Mouse (Mus musculus) left cerebral cortex, adult 11 months (tissue): Measurements from ENCODE around the gene Cd207.

Experiments used
- DNase-seq: peaks from one replicate; pipeline ENCODE4 v3.0.0; 2022; ENCODE audit warnings: low spot score

Gene Cd207

GRCm38 (mm10) chr6:83677757-83678156 lies at the start of gene Cd207:
Gene Cd207, minus strand, starts transcription at chr6:83677857.
- DNase-seq: no peak

GRCm38 (mm10) chr6:83727178-83727577 lies 49.5 kb upstream of the Cd207 start:
- no peak for DNase-seq

- DNase-seq: no peak
Observed at GRCm38 (mm10) chr6:83722526-83722925, 44.9 kb upstream of the Cd207 start.

GRCm38 (mm10) chr6:83717026-83717425 lies 39.4 kb upstream of the Cd207 start:
- no peak for DNase-seq

GRCm38 (mm10) chr6:83715461-83716196 lies 38.0 kb upstream of the Cd207 start:
- DNase-seq: no peak

- no peak for DNase-seq
Observed at GRCm38 (mm10) chr6:83714221-83715123, 36.8 kb upstream of the Cd207 start.

DNA sequence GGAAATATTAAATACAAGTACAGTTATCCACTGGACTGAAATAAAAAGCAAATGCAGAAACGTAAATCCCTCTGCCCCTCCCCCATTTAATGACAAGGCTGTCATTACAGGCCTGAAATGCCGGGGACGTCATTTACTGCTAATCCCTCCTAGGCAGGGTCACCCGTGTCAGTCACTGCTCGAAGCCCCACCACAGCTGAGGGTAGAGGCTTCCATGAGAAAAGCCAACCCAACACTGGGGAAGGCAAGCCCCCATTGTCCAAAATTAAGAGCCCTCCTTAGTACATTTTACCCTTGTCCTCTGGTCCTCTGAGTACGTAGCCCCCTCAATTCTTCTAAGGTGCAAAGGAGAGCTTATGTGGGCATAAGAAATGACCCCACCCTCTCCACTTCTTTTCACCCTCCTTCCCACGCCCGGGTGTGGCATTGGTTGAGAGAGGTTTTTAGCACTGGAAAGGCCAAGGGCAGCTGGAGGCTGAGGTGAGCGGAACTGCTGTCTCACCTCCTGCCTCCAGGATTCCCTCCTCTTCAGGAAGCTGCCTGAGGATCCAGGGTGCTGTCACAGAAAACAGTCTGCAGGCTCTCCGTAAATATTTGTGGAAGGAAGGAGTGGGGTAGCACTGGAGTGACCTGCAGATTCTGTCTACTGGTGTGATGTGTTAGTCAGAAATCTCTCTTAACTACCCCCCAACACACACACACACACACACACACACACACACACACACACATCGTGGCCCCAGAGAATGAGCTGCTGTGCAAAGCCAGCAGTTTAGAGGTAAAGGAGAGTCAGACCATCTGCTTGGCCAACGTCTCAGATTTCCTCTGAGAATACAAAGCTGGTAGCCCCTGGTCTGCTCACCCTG lies 35.8 kb upstream of the Cd207 start:
- no peak for DNase-seq

DNA sequence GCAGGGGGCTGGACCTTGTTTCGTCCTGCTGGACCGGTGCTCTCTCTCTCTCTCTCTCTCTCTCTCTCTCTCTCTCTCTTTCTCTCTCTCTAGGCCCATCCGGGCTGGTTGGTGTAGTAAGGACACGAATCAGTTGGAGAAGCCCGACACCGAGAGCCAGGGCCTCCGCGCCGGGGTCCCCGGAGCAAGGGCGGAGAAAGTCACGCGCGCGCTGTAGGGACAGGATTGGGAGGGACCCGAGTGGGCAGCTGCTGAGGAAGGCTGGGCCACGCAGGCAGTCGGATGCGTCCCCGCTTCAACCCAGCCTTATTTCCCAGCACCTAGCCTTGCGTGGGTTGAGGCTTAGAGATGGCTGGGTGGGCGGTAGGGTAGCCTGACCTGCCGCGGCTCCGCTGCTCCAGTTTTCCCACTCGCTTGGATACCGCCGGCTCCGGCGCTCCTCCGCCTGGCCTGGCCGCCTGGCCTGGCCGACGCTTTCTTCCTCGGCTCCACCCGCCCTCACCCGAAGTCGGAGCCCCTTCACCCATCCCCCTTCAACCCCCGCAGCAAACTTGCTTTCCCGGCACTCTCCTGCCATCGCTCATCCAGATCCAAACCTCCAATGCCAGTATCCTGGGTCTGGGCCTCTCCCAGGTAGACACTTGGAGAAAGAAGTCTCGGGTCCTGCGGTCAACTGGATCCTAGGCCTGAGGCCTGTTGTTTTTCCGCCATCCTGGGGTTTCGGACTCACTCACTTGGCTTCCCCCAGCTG lies 34.2 kb upstream of the Cd207 start:
- no peak for DNase-seq

DNA sequence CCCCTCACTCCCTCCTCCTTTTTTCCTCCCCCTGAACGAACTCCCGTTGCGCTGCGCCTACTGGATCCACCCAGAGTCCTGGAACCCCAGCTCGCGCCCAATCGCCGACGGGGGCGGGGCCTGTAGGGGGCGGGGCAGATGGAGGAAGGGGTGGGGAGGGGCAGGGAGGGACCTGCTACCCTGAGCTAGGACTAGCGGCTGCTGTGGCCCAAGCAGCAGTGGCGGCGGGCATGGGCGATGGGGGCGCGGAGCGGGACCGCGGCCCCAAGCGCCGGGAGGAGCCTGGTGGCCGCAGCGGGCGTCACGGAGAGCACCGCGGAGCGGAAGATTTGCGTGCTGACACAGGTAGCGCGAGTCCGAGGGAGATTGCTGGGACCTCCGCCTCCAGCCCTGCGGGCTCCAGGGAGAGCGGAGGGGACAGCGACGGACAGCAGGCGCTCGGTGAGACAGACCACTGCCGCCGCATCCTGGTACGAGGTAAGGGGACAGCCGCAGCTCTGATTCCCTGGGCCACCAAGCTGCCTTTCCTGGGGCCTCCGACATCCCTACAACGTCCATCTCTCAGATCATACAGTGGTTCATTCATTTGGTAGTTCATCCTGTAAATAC lies 33.5 kb upstream of the Cd207 start, which contains the start of gene Vax2:
Vax2 (plus strand) TSS at position 198 of the 609 bp plus-strand sequence.
- no peak for DNase-seq

DNA sequence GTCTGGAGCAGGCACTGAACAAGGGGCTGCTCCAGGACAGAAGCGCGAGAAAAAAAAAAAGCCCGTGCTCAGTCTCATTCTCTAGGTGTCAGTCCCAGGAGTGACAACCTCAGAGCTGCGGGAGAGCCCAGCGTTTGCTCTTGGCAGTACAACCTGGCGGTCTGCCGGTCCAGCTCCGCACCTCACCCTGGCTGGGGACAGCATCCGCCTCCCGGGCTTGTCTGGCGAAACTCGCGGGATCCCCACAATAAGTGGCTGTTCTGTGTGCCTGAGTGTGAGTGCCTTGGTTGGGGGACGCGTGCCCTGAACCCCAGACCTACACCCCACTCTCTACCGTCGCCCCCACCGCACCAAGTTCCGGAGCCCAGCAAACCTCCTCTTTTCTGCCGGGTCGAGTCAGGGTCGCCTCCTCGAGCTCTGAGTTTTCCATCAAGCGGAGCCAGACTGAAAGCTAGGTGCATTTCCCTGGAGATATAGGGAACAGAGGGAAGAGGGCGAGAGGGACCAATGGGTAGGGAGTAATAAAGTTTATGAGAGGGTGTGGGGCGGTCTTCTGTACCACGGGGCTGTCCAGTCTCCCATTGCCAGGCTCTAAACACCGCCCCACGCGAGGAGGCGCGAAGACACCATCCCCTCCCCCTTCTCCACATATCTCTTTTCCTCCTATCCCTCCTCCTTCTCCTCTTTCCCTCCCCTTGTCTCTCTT lies 32.9 kb upstream of the Cd207 start:
- no peak for DNase-seq

DNA sequence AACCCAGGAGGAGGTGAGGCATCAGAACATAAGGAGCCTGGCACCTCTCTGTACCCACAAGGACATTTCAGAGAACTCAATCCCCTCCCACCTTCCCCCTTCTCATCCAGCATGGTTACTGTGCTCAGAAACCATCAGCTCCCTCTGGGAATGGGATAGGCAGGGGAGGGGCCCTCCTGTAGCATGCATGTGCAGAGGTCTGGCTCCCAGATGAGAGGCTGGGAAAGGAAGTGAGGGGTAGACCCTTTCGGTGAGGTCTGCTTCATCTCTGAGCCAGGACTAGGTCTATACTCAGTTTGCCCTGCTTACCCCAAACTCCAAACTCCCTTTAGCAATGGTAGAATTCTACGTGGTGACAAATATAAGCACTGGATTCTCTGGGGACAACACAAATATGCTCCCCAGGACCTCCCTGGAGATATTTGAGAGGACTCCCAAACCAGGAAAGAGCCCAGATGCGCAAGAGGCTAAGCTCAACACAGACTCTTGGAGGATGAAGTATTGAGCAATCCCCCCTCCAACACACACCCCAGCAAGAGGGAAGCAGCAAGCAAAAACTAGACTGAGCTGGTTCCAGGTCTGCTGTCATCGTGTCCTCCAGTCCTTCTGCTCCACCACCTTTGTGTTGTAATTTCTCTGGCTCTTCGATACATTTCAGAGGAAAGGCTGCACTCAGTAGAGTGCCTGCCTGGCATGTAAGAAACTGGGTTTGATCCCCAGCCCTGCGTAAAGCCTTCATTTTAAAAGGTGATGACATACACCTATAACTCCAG lies 30.3 kb upstream of the Cd207 start:
- no peak for DNase-seq

DNA sequence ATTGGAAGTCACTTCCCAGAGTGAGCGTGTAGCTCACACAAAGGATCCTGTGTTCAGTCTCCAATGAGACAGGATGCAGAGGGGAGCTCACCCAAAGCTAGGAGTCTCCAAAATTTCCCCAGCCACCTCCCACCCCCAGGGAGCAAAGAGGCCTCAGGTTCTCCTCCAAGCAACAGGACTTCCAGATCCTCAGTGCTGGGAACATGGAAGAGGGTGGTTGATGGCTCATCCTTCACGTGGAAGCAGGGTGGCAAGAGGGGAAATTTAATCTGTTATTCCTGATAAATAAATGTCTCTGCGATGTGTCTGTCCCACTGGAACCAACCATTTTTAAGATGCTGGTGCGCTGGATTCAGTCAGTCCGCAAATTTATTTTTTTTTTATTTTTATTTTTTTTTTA lies 27.0 kb upstream of the Cd207 start:
- DNase-seq: no peak

- no peak for DNase-seq
Observed at GRCm38 (mm10) chr6:83704294-83704693, 26.6 kb upstream of the Cd207 start.

DNA sequence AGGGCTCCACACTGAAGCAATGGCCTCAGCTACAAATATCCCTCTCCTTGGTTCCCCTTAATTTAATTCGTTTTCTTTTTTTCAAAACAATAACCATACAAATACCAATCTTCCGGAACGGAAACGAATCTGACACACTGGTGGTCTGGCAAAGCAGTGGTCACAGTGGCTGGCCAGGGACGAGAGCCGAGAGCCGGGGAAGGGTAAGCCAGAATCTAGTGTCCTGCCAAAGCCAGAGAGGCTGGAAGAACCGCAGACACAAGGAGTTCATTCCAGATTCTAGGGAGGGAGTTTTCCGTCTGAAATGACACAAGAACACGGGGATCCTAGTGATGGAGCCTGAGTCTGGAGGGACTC lies 26.0 kb upstream of the Cd207 start:
- no peak for DNase-seq

DNA sequence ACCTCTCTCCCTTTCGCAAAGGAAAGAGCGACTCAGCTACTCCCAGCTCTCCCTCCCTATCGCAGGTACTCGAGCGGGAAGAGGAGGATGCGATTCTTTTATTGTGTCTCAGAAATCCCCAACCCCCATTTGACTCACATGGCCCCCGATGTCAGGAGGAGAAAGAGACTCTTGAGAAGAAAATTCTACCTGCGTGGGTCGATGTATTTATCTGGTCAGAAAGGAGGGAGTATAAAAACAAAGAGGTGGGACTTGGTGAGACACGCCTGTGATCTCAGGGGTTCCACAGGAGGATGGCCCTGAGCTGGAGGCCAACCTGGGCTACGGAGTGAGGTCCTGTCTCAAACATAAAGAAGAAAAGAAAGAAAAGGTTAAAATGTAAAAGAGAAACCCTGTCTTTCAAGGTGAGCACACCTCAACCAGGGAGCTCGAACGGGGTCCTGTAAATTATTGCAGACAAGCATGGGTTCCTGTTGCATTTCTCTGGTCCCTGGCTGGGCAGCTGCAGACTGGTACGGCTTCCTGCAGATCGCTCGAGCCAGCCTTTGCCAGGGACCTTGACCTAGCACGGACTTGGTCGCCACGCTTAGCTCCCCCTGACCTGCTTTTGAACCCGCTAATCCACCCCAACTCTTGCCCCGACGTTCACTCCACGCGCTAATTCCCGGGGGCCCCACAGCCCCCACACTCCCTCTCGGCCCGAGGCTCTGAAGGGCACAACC lies 25.5 kb upstream of the Cd207 start:
- DNase-seq: no peak

- no peak for DNase-seq
Observed at GRCm38 (mm10) chr6:83702146-83702999, 24.7 kb upstream of the Cd207 start.

- DNase-seq: no peak
Observed at GRCm38 (mm10) chr6:83701001-83701400, 23.3 kb upstream of the Cd207 start.

- no peak for DNase-seq
Observed at GRCm38 (mm10) chr6:83699971-83700370, 22.3 kb upstream of the Cd207 start.
